Mouse (Mus musculus) lung, postnatal 0 days (tissue): Measurements from ENCODE around the gene Hunk. TPM values are rescaled to one million over a fixed set of nuclear protein-coding genes. Genes with fewer than 3 reads are reported as not detected.
A peak's percentile ranks its signal among the peaks of the same experiment; 100 is the strongest.

Experiments
- ATAC-seq: fragments of 200-750 bp; cut with Nextera tagmentation; 2 replicates; pipeline ENCODE4 v1.8.0; 2017; ENCODE audit warnings: moderate library complexity
- DNase-seq: peaks from one replicate; pipeline ENCODE4 v3.0.0-alpha.2; 2016; ENCODE audit warnings: low spot score
- H3K27ac ChIP-seq: fragments of 300-500 bp; sonication (generic); 2 replicates; pipeline ENCODE4 v1.5.1; 2014; ENCODE audit warnings: antibody characterized with exemption, mild to moderate bottlenecking, low read length, mixed read lengths
- H3K27me3 ChIP-seq: fragments of 300-500 bp; sonication (generic); replicated peaks from 2 replicates; pipeline ENCODE4 v1.6.1; 2014; ENCODE audit warnings: low read length, mixed read lengths; ENCODE audit not compliant: insufficient read depth
- H3K36me3 ChIP-seq: fragments of 300-500 bp; sonication (generic); 2 replicates; pipeline ENCODE4 v1.6.1; 2014; ENCODE audit warnings: low read length, mixed read lengths; ENCODE audit not compliant: insufficient read depth
- H3K4me1 ChIP-seq: fragments of 300-500 bp; sonication (generic); 2 replicates; pipeline ENCODE4 v1.6.1; 2014; ENCODE audit warnings: antibody characterized with exemption, low read depth, low read length, mixed read lengths; ENCODE audit not compliant: insufficient read depth
- H3K4me2 ChIP-seq: fragments of 300-500 bp; sonication (generic); replicated peaks from 2 replicates; pipeline ENCODE4 v1.6.1; 2014; ENCODE audit warnings: low read depth, mild to moderate bottlenecking, low read length, moderate library complexity, mixed read lengths
- H3K4me3 ChIP-seq: fragments of 300-500 bp; sonication (generic); 2 replicates; pipeline ENCODE4 v1.5.1; 2014; ENCODE audit warnings: low read depth, low read length
- H3K9ac ChIP-seq: fragments of 300-500 bp; sonication (generic); replicated peaks from 2 replicates; pipeline ENCODE4 v1.6.1; 2014; ENCODE audit warnings: low read depth, mild to moderate bottlenecking
- H3K9me3 ChIP-seq: fragments of 300-500 bp; sonication (generic); 2 replicates; pipeline ENCODE4 v1.6.1; 2016; ENCODE audit warnings: low read length, mixed read lengths
- CTCF ChIP-seq: IDR thresholded peaks from 2 replicates; pipeline ENCODE4 v1.5.1; 2016; ENCODE audit warnings: antibody characterized with exemption, mild to moderate bottlenecking
- EP300 ChIP-seq: IDR thresholded peaks from 2 replicates; pipeline ENCODE4 v1.6.1; 2016; ENCODE audit warnings: antibody characterized with exemption, mild to moderate bottlenecking, control low read depth
- WGBS: fragments of 180-500 bp; shearing (Covaris S2); extraction: QIAGEN DNeasy Blood & Tissue Kit; methylation state at CpG from one replicate; pipeline ENCODE4 v1.1.7; 2014; 5-methylcytosine and 5-hydroxymethylcytosine counted together
- polyA plus RNA-seq: library from polyadenylated mRNA; unstranded; fragments of >200 nt; fragmentation: Nextera tagmentation; extraction: Ambion mirVana; gene quantifications from 2 replicates; pipeline ENCODE4 v1.2.1, GENCODE M21; 2015

Gene Hunk
- polyA plus RNA-seq, 1 experiment from 2014 or later, result 6.4 TPM

GRCm38 (mm10) chr16:90400314-90400713 is 14.5 kb downstream of the Hunk start:
- H3K36me3 ChIP-seq, result no peaks in the 10 kb centered on the region
- no peak overlapping the region for H3K27ac ChIP-seq
- peak; percentile 42 for ATAC-seq
- no peak overlapping the region for H3K4me3 ChIP-seq
- H3K4me2 ChIP-seq, result no peak overlapping the region
- whole genome bisulfite sequencing, result 5% methylated on average over 6 of the region's 9 CpGs
- H3K9me3 ChIP-seq, result no peaks in the 10 kb centered on the region
- H3K27me3 ChIP-seq, result no peaks in the 10 kb centered on the region
- 0 out of 2 replicates have a peak, but pooled peaks cover 3% of the 10 kb centered on the region for H3K4me1 ChIP-seq
- no peak for TF ChIP-seq CTCF
- no peak for TF ChIP-seq EP300
- no peak overlapping the region for H3K9ac ChIP-seq
- DNase-seq, result peak; percentile 70

GRCm38 (mm10) chr16:90400906-90401666 is 15.3 kb downstream of the Hunk start:
- ATAC-seq, result no peak
- peaks cover 6% of the 10 kb centered on the region; the same call in 1 of the 2 replicates for H3K4me1 ChIP-seq

GRCm38 (mm10) chr16:90402292-90402691 is 16.5 kb downstream of the Hunk start:
- H3K9me3 ChIP-seq, result no peaks in the 10 kb centered on the region
- H3K4me1 ChIP-seq, result peaks cover 6% of the 10 kb centered on the region; the same call in 1 of the 2 replicates
- DNase-seq (no peak), ATAC-seq (no peak)
- H3K4me2 ChIP-seq, result no peak overlapping the region
- no peaks in the 10 kb centered on the region for H3K27me3 ChIP-seq
- TF ChIP-seq EP300 (no peak), CTCF (no peak)
- H3K9ac ChIP-seq, result no peak overlapping the region
- 51% methylated on average over 7 of the region's 7 CpGs for WGBS
- H3K36me3 ChIP-seq, result no peaks in the 10 kb centered on the region
- H3K27ac ChIP-seq, result 0 out of 2 replicates have a peak overlapping the region, but pooled peaks have one; percentile 15
- H3K4me3 ChIP-seq, result no peak overlapping the region

More at GRCm38 (mm10) chr16:90400906-90401666, 15.3 kb downstream of the Hunk start:
- DNase-seq, result no peak
- H3K4me3 ChIP-seq, result no peak overlapping the region
- no peak for TF ChIP-seq CTCF
- no peak for TF ChIP-seq EP300
- H3K9me3 ChIP-seq, result no peaks in the 10 kb centered on the region
- no peak overlapping the region; the same call in 1 of the 2 replicates for H3K27ac ChIP-seq
- H3K36me3 ChIP-seq, result no peaks in the 10 kb centered on the region
- H3K9ac ChIP-seq, result no peak overlapping the region
- 28% methylated on average over 12 of the region's 12 CpGs for WGBS
- no peak overlapping the region for H3K4me2 ChIP-seq
- H3K27me3 ChIP-seq, result no peaks in the 10 kb centered on the region

- ATAC-seq, result no peak
- WGBS, result 76% methylated on average over 3 of the region's 3 CpGs
- Histone ChIP-seq H3K27ac (no peak overlapping the region), H3K4me3 (no peak overlapping the region), H3K4me2 (no peak overlapping the region), H3K4me1 (peaks cover 6% of the 10 kb centered on the region; the same call in 1 of the 2 replicates), H3K9me3 (no peaks in the 10 kb centered on the region), H3K9ac (no peak overlapping the region), H3K27me3 (no peaks in the 10 kb centered on the region), H3K36me3 (no peaks in the 10 kb centered on the region)
- TF ChIP-seq EP300 (no peak), CTCF (no peak)
- no peak for DNase-seq
Observed at GRCm38 (mm10) chr16:90405195-90405594, 19.4 kb downstream of the Hunk start.

- WGBS, result 33% methylated on average over 6 of the region's 6 CpGs
- peak; percentile 59 for ATAC-seq
Observed at GRCm38 (mm10) chr16:90405599-90405998, 19.8 kb downstream of the Hunk start.

GRCm38 (mm10) chr16:90407541-90408289 is 21.9 kb downstream of the Hunk start:
- 33% methylated on average over 12 of the region's 12 CpGs for WGBS
- no peak for DNase-seq
- no peaks in the 10 kb centered on the region for H3K36me3 ChIP-seq
- TF ChIP-seq EP300 (no peak), CTCF (no peak)
- no peak overlapping the region for H3K4me3 ChIP-seq
- H3K27ac ChIP-seq, result no peak overlapping the region
- H3K9me3 ChIP-seq, result no peaks in the 10 kb centered on the region
- no peak overlapping the region for H3K9ac ChIP-seq
- H3K4me2 ChIP-seq, result no peak overlapping the region
- peaks cover 3% of the 10 kb centered on the region; the same call in 1 of the 2 replicates for H3K4me1 ChIP-seq
- H3K27me3 ChIP-seq, result no peaks in the 10 kb centered on the region
- 0 out of 2 replicates have a peak, but pooled peaks have one; percentile 25 for ATAC-seq

More at GRCm38 (mm10) chr16:90405599-90405998, 19.8 kb downstream of the Hunk start:
- Histone ChIP-seq H3K27ac (no peak overlapping the region), H3K9ac (no peak overlapping the region), H3K9me3 (no peaks in the 10 kb centered on the region), H3K4me2 (no peak overlapping the region), H3K36me3 (no peaks in the 10 kb centered on the region), H3K4me1 (peaks cover 6% of the 10 kb centered on the region; the same call in 1 of the 2 replicates), H3K4me3 (no peak overlapping the region), H3K27me3 (no peaks in the 10 kb centered on the region)
- no peak for DNase-seq
- TF ChIP-seq EP300 (no peak), CTCF (no peak)
